Mouse (Mus musculus) heart, postnatal 0 days (tissue): ENCODE results near the gene Ppargc1a.

Source experiments
- CTCF ChIP-seq: IDR thresholded peaks from 2 replicates; pipeline ENCODE4 v1.5.1; 2016; ENCODE audit warnings: antibody characterized with exemption, control low read depth, low read depth
- EP300 ChIP-seq: IDR thresholded peaks from 2 replicates; pipeline ENCODE4 v1.6.1; 2016; ENCODE audit warnings: antibody characterized with exemption, low read depth

GRCm38 (mm10) chr5:51537646-51538030, 29.9 kb downstream of the Ppargc1a start:
- TF ChIP-seq CTCF (no peak), EP300 (no peak)
